Mouse (Mus musculus) cerebral cortex, adult 2 months (tissue): ENCODE data around the gene Bhmt.

Source experiments
- WGBS: fragments of 180-500 bp; shearing (Covaris S2); methylation state at CpG from one replicate; pipeline ENCODE4 v1.1.7; 2018; 5-methylcytosine and 5-hydroxymethylcytosine counted together

Gene Bhmt

DNA sequence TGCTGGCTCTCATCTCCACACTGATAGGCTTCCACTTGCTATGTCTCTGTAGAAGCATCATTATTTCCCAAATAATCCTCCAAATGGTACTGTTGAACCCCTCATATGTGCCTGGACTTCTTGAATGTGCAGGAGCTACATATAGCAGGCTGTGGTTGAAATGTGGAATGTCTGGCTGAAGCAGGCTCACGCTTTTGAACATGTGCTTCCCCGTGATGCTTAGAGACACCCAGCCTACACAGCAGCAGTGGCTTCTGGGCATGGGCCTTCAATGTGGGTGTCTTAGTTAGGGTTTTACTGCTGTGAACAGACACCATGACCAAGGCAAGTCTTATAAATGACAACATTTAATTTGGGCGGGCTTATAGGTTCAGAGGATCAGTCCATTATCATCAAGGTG lies 30.1 kb downstream of the Bhmt start:
- WGBS: 70% methylated on average over 3 of the region's 3 CpGs

DNA sequence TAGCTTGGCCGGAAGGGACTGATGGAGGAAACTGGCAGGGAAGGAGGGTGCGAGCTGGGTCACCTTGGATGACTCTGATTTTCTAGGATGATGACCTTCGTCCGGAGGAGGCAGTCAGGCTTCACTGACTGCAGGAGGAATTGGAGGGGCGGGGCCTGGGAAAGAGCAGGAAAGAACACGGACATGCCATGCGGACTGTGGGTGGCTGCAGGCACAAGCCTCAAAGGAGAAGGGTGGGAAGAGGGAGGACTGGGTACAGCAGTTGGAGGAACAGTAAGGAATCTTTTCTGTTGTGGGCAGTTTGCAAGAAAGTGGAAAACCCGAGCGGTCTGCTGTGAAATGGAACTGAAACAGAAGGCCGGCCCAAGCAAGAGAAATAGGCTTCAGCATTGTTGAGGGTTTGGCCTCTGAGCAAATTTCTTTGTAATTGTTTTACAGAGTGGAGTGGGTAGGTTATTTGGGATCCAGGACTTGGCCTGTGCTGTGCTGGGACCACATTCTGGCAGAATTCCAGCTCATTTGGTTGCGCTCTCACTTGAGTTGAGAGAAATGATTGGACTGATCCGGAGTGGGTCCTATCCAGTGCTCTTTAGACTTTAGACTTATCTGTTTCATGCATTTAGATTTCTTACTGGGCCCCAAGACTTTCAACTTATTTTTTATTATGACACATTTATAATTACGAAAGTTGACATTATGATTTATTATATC lies 30.7 kb downstream of the Bhmt start:
- WGBS: 56% methylated on average over 13 of the region's 13 CpGs

DNA sequence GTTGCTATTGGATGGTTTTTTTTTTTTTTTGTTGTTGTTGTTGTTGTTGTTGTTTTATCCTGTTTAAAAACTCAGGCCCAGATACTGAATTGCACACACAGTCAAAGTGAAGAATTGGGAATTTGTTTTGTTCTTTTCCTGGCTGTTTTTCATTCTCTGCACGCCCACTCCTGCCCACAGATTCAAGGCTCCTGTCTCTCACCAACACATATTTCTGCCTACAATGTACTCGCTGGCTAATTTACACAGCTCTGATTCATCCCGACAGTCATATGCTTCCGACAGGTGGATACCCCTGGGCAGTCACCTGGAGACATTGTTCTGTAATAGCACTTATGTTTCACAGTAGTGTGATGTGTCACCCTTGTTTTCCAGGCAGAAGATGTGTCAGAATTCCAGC lies 33.1 kb downstream of the Bhmt start:
- 43% methylated on average over 4 of the region's 4 CpGs for WGBS

DNA sequence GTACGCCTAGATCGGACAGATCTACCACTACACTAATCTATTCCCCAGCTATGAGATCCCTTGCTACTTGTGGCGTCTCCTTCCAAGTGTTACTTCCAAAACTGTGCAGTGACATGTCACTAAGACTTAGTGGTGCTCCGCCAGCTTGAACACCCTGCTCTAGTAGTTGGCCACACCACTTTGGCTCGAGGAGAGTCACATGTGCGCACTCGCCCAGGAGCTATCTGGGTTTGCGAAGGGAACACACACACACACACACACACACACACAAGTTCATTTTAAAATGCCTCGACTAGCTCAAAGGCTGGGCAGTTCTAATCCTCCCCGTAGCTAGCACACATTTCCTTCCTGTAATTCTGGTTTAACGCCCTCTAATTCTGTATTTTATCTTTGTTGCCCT lies 36.2 kb downstream of the Bhmt start:
- WGBS: 68% methylated on average over 11 of the region's 11 CpGs

DNA sequence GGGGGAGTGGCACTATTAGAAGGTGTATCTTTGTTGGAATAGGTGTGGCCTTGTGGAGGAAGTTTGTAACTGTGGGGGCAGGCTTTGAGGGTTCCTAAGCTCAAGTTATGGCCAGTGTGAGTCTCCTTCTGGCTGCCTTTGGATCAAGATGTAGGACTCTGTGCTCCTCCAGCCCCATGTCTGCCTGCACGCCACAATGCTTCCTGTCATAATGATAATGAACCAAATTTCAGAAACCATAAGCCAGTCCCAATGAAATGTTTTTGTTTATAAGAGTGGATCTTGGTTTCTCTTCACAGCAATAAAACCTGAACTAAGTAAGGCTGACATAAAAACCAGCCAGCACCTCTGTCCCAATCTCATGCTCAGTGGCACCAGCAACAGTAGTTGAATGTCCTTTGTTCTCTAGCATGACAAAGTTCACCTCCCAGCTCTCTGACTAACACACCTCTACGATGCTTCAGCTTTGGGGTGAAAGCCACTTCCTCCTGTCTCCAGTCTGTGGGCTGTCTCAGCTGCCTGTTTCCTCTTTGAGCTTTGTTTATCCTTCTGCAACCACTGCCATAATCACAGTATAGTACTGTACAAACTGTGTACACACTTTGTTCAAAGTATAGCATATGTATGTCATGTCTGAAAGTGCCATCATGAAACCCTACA lies 44.6 kb downstream of the Bhmt start:
- WGBS: 74% methylated on average over 2 of the region's 2 CpGs

DNA sequence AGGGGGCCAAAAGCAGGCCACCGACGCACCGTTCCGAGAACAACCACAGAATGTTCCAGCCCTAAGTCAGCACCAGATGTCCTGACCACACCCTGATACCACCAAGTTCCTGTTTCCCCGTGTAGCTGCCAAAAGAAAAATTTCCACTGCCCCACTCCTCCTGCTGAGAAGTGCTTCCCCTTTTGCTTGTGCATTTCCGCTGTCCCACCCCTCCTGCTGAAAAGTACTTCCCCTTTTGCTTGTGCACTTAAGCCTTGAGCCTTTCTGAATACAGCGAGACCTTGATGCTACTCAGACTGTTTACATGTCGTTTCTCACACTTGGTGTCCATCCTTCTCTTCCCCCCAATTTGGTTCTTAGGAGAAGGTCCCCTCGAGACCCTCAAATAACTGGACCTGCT lies 55.2 kb downstream of the Bhmt start:
- WGBS: 88% methylated on average over 9 of the region's 9 CpGs

DNA sequence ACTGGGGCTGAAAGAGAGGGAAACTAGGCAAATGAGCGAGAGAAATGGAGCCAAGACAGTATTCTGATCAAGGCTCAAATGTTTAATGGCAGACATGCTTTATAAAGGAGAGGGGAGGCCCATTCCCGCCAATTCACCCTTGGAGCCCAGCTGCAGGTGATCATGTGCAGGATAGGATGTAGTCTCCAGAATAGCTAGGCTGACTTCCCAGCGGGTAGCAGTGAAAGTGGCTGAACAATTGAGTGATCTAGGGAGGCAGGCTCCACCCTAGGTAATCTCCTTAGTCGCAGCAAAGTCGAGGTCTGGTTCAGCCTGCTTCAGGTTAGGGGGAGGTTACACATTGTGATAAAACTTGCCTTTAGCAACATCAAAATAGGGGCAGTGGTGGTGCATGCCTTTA lies 57.3 kb downstream of the Bhmt start:
- WGBS: 86% methylated on average over 5 of the region's 5 CpGs

DNA sequence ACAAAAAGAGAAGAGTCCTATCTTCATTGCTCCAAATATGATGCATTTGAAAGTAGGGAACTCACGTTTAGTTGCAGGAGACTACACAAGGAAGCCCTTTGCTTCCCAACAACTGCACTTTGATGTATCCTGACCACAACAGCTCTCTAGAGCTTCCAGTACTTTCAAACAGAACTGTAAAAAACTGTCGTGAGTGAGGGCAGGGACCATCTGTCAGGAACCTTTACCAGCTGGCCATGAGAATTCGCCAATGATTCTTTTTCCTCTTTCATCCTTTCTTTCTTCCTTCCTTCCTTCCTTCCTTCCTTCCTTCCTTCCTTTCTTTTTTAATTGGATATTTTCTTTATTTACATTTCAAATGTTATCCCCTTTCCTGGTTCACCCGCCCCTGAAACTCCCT lies 68.1 kb downstream of the Bhmt start:
- 50% methylated on average over 4 of the region's 4 CpGs for WGBS
